Mouse (Mus musculus): Measurements from ENCODE around the gene Ocel1.

Gene Ocel1

DNA sequence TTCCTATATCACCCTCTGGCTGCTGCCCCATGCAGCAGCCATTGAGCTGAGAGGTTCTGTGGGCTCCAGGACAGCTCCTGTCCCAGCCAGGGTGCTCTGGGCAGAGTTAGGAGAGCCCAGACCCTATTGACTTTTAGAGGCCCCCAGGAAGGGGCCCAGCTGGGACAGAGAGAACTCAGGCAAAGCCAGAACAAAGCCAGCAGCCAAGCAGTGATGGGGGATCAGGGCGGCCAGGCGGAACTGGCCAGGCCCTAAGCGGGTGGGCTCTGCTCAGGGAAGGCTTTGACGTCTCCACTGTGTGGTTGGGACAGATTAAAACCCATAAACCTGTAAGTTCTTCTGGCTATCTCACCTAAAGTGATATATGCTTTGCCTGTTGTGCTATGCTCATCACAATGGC is 7.9 kb downstream of the Ocel1 start:
- no peak for ATAC-seq (ENCODE audit: insufficient number of reproducible peaks, low FRiP score, low TSS enrichment)

GRCm38 (mm10) chr8:71379512-71380075 is 8.5 kb downstream of the Ocel1 start:
- no peak for ATAC-seq (ENCODE audit: insufficient number of reproducible peaks, low FRiP score, low TSS enrichment)

GRCm38 (mm10) chr8:71380178-71381171 is 9.4 kb downstream of the Ocel1 start:
- ATAC-seq (ENCODE audit: insufficient number of reproducible peaks, low FRiP score, low TSS enrichment), result no peak

- ATAC-seq (ENCODE audit: insufficient number of reproducible peaks, low FRiP score, low TSS enrichment), result no peak
These were observed 10.4 kb downstream of the Ocel1 start, which contains the start of gene Nr2f6 for GRCm38 (mm10) chr8:71381421-71381970. Gene Nr2f6, minus strand, starts transcription at chr8:71381960.

DNA sequence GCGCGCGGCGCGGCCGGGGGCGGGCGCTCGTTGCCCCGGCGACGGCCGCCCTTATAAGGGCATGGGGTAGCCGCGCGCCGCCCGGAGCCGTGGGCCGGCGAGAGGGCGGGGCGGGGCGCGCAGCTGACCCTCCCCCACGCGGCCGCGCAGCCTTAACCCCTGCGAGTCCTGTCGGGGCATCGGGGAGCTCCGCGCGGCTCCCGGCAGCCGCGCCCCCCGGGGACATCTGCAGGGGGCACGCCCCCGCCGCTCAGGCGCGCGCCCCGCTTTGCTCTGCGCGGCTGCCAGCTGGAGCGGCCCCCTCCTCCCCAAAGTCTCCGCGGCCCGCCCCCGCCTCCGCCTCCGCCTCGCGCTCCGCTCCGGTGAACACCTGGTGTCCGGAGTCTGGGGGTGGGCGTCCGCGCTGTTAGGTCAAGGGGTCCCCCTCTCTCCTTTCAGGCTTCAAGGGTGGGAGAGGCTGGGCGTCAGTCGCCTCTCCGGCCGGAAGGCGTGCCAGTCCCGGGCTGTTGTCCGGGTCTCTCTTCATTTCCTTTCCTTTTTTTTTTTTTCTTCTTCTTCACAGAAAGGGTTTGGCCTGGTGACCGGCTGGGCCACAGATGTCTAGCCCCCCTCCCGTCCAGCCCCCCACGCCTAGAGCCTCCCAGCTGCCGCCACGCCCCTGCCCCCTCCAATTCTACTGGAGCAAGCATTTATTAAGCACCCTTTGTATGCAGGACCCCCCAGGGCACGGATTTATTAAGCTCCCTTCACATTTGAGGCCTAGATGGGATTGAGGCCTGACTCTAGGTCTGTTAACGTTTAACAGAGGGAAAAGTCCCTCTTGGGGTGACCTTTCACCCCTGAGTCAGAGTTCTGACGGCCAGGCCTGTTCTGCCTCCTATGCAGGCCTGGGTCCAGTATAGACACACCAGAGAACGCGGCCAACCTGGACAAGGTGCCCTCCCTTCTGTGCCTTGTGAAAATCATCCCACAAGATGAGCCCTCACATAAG is 11.2 kb downstream of the Ocel1 start:
- peak; percentile 67 for ATAC-seq (ENCODE audit: insufficient number of reproducible peaks, low FRiP score, low TSS enrichment)

GRCm38 (mm10) chr8:71383396-71383795 is 12.3 kb downstream of the Ocel1 start:
- ATAC-seq (ENCODE audit: insufficient number of reproducible peaks, low FRiP score, low TSS enrichment), result no peak

GRCm38 (mm10) chr8:71383860-71384259 is 12.8 kb downstream of the Ocel1 start:
- ATAC-seq (ENCODE audit: insufficient number of reproducible peaks, low FRiP score, low TSS enrichment), result no peak

DNA sequence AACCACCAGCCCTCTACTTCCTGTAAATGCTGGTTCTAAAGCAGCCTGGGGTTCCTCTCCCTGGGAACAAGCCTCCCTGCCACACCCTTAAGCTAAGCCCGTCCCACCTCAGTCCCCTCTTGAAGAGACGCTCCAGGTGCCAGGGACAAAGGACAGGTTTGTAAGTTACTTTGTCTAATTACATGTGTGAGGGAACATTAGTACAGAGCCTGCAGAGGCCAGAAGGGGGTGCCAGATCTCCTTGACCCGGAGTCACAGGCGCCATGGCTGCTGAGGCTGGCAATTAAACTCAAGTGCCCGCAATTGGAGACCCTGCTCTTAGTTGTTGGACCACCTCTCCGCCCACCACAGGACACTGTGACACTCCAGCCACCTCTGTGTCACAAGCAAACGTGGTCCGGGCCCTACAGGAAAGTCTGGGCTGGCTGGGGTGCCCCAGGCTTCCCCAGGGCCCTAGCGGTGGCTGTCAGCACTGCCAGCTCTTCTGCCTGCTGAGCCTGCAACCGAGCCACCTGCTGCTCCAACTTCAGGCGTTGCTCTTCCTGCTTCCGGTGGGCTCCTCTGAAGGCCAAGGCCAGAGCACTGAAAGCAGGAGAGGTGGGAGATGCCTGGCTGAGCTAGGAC is 14.2 kb downstream of the Ocel1 start:
- ATAC-seq (ENCODE audit: insufficient number of reproducible peaks, low FRiP score, low TSS enrichment), result no peak

GRCm38 (mm10) chr8:71388267-71388666 is 17.2 kb downstream of the Ocel1 start:
- ATAC-seq (ENCODE audit: insufficient number of reproducible peaks, low FRiP score, low TSS enrichment), result no peak

DNA sequence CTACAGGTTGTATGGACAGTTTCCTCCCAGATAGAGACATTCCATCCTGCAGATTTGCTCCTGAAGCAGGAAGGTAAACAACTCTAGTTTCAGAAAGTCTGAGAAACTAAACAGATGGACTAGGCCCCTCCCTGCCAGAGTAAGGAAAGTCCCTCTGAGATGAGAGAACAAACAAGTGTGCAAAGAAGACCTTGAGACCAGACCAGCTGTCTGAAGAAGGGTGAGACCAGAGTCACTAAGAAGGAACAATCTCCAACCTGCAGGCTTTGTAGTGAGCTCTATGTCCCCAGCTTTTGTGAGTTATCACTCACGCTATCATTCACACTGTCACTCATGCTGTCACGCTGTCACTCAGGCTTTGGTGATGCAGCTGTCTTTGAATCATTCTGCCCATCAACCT is 20.6 kb downstream of the Ocel1 start:
- no peak for ATAC-seq (ENCODE audit: insufficient number of reproducible peaks, low FRiP score, low TSS enrichment)

GRCm38 (mm10) chr8:71392391-71392790 is 21.3 kb downstream of the Ocel1 start:
- no peak for ATAC-seq (ENCODE audit: insufficient number of reproducible peaks, low FRiP score, low TSS enrichment)

DNA sequence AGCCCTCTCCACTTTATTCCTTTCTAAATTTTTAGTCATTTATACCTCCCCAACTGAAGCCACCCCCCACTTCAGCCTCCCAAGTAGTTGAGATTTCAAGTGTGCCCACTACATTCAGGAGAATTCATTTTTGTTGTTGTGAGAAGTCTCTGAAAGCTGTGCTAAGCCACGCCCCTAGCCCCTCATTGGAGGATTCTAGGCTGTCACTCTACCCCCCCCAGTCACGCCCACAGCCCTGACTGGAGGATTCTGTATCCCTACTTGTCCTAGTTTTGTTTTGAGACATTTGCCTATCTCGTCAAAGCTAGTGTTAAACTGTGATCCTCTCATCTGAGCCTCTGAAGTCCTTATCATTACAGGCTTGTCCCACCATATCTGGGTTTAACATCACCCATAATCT is 21.8 kb downstream of the Ocel1 start:
- ATAC-seq (ENCODE audit: insufficient number of reproducible peaks, low FRiP score, low TSS enrichment), result no peak

DNA sequence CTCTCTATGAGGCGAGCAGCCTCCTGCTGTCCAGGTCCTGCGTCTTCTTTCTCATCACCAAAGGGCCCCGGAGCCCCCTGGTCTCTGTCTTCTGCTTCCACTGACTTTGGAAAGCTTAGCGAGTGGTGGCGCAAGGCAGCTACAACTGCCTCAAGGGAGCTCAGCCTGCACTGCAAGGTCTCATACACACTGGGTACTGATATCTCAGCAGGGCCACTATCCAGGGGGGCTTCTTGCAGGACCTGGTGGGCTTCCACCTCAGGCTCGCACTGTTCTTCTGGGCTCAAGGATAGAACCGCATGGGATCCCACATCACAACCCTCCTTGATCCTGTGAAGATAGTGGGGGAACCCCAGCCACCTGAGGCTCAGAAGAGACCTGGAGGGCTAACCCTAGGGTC is 23.4 kb downstream of the Ocel1 start:
- no peak for ATAC-seq (ENCODE audit: insufficient number of reproducible peaks, low FRiP score, low TSS enrichment)

DNA sequence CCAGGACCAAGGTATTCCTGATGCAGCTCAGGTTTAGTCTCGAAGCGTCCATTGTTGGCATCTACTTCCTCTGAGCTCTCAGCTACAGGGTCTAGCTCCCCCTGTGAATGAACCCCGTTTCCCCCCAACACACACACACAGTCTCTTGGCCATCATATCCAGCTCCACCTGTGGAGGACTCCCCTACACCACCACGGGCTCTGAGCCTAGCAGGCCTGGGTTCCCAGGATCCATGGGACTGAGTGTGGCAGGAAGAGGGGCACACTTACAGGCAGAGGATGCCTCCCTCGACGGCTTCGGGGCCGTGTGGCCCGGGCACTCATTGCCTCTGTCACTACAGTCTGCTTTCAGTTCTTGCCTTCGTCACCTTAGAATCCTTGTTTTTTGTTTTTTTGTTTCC is 24.0 kb downstream of the Ocel1 start:
- ATAC-seq (ENCODE audit: insufficient number of reproducible peaks, low FRiP score, low TSS enrichment), result no peak

DNA sequence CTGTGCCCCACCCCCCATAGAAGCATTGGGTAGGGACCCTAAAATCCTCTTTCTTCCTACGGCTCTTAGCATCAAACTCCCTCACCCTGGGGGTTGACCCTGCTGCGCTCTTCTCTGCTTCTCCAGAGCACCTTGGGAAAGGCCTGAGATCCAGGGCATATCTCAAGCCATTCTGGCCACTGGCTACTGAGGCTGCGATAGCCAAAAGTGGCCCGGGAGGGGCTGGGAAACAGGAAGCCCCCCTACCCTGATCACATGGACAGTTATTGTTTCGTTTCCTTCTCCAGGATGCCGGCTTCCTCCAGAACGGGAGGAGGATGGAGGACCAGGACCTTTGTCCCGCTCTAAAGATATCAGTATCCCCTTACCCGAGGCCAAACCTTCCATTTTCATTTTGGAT is 24.5 kb downstream of the Ocel1 start, which contains the start of gene Ushbp1:
Ushbp1 (minus strand) TSS at position 174 of the 400 bp plus-strand sequence.
- ATAC-seq (ENCODE audit: insufficient number of reproducible peaks, low FRiP score, low TSS enrichment), result no peak

- ATAC-seq (ENCODE audit: insufficient number of reproducible peaks, low FRiP score, low TSS enrichment), result peak; percentile 96
These were observed 25.7 kb downstream of the Ocel1 start, which contains the start of gene Babam1 for GRCm38 (mm10) chr8:71396639-71397305. Gene Babam1, plus strand, starts transcription at chr8:71396861.

- ATAC-seq (ENCODE audit: insufficient number of reproducible peaks, low FRiP score, low TSS enrichment), result no peak
These were observed 26.6 kb downstream of the Ocel1 start for GRCm38 (mm10) chr8:71397701-71398100.

- ATAC-seq (ENCODE audit: insufficient number of reproducible peaks, low FRiP score, low TSS enrichment), result no peak
These were observed 29.7 kb downstream of the Ocel1 start for GRCm38 (mm10) chr8:71400826-71401225.

DNA sequence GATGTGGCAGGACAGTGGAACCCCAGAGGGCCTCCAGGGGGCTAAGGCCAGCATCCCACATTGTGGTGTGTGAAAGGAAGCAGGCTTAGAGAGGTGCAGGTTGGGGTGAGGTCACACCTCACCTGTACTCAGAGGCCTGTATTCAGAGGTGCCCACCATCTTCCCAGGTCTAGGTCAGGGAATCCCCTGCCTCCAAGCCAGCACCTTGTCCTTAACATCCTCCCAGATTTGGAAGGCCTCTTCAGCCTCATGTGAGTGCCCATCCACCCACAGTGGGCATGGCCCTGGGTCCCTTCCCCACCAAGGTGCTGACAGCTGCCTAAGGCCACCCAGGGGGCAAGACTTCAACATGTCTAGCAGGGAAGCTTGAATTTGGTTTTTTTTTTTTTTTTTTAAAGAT is 30.4 kb downstream of the Ocel1 start:
- ATAC-seq (ENCODE audit: insufficient number of reproducible peaks, low FRiP score, low TSS enrichment), result no peak

All from cerebellum, adult (tissue).